Mouse (Mus musculus) kidney, postnatal 0 days (tissue): ENCODE results near the gene Trim3. TPM values are rescaled to one million over a fixed set of nuclear protein-coding genes. Genes with fewer than 3 reads are reported as not detected.

Experiments
- ATAC-seq: fragments of 200-750 bp; cut with Nextera tagmentation; replicated peaks from 2 replicates; pipeline ENCODE4 v1.8.0; 2017; ENCODE audit warnings: low read depth, moderate number of reproducible peaks, moderate TSS enrichment, moderate library complexity; ENCODE audit not compliant: low FRiP score
- DNase-seq: peaks from one replicate; pipeline ENCODE4 v3.0.0-alpha.2; 2016; ENCODE audit warnings: low spot score
- H3K27ac ChIP-seq: fragments of 300-500 bp; sonication (generic); 2 replicates; pipeline ENCODE4 v1.5.1; 2014; ENCODE audit warnings: mild to moderate bottlenecking
- H3K27me3 ChIP-seq: fragments of 300-500 bp; sonication (generic); 2 replicates; pipeline ENCODE4 v1.6.1; 2014; ENCODE audit warnings: low read length, mixed read lengths; ENCODE audit not compliant: insufficient read depth
- H3K36me3 ChIP-seq: fragments of 300-500 bp; sonication (generic); 2 replicates; pipeline ENCODE4 v1.6.1; 2014; ENCODE audit warnings: low read length, mixed read lengths; ENCODE audit not compliant: insufficient read depth
- H3K4me1 ChIP-seq: fragments of 300-500 bp; sonication (generic); replicated peaks from 2 replicates; pipeline ENCODE4 v1.6.1; 2014; ENCODE audit warnings: antibody characterized with exemption, low read length, mixed read lengths; ENCODE audit not compliant: insufficient read depth
- H3K4me2 ChIP-seq: fragments of 300-500 bp; sonication (generic); 2 replicates; pipeline ENCODE4 v1.6.1; 2014; ENCODE audit warnings: mild to moderate bottlenecking, low read length, moderate library complexity, mixed read lengths
- H3K4me3 ChIP-seq: fragments of 300-500 bp; sonication (generic); replicated peaks from 2 replicates; pipeline ENCODE4 v1.5.1; 2014; ENCODE audit warnings: low read depth, low read length
- H3K9ac ChIP-seq: fragments of 300-500 bp; sonication (generic); 2 replicates; pipeline ENCODE4 v1.6.1; 2014; ENCODE audit warnings: low read depth, low read length
- H3K9me3 ChIP-seq: fragments of 300-500 bp; sonication (generic); replicated peaks from 2 replicates; pipeline ENCODE4 v1.6.1; 2016; ENCODE audit warnings: low read length, inconsistent platforms, mixed read lengths
- CTCF ChIP-seq: IDR thresholded peaks from 2 replicates; pipeline ENCODE4 v1.5.1; 2016; ENCODE audit warnings: antibody characterized with exemption, low read depth, mild to moderate bottlenecking, moderate library complexity
- WGBS: fragments of 180-500 bp; shearing (Covaris S2); extraction: QIAGEN DNeasy Blood & Tissue Kit; methylation state at CpG from one replicate; pipeline ENCODE4 v1.1.7; 2014; 5-methylcytosine and 5-hydroxymethylcytosine counted together
- polyA plus RNA-seq: library from polyadenylated mRNA; unstranded; fragments of >200 nt; fragmentation: Nextera tagmentation; extraction: Ambion mirVana; gene quantifications from 2 replicates; pipeline ENCODE4 v1.2.1, GENCODE M21; 2015

Trim3 gene
- polyA plus RNA-seq, 1 experiment from 2014 or later, result 24.8 TPM

DNA sequence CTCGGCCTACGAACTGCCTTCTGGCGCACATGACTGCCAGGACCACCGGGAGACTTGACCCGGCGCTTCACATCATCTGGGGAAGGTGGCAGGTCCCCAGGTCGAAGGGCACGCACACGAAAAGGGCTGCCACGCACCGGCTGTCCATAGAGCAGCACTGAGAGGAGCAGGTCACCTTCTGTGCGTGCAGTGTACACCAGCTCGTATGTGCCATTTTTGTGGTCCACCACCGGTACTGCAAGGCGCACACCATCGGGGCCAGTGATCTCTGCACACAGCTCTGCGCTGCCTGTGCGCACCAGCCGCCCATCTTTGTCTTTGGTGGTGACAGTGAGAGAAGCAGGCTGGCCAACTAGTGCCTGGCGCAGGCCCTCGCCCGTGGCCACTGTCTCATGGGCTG, 15.6 kb downstream of the Trim3 start:
- no peak for TF ChIP-seq CTCF
- Histone ChIP-seq H3K4me1 (no peaks in the 10 kb centered on the region), H3K4me2 (no peak overlapping the region), H3K27me3 (no peaks in the 10 kb centered on the region), H3K9me3 (no peaks in the 10 kb centered on the region), H3K4me3 (no peak overlapping the region), H3K9ac (no peak overlapping the region), H3K36me3 (peaks cover 47% of the 10 kb centered on the region), H3K27ac (no peak overlapping the region)
- ATAC-seq (no peak), DNase-seq (no peak)
- 96% methylated on average over 22 of the region's 22 CpGs for WGBS

DNA sequence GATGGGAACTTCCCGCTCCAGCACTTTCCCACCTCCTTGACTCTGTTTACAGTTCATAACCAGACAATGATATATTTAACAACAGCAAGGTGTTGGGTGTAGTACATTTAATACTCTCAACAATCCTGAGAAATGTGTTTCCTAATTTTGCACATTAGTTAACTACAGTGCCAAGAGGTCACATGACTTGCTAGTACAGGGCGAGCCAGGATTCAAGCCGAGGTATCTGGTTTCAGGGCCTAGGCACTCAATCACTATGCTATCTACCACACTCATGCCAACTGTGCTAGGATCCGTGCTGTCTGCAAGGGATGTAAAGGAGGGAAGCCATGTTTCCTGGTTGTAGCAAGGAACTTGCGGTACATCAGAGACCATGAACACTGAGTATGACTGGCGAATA, 16.8 kb downstream of the Trim3 start:
- peaks cover 59% of the 10 kb centered on the region for H3K36me3 ChIP-seq
- DNase-seq (no peak), ATAC-seq (no peak)
- WGBS, result 68% methylated on average over 6 of the region's 6 CpGs
- TF ChIP-seq CTCF, result no peak
- H3K9ac ChIP-seq, result no peak overlapping the region
- no peak overlapping the region for H3K4me3 ChIP-seq
- no peak overlapping the region for H3K4me2 ChIP-seq
- H3K9me3 ChIP-seq, result no peaks in the 10 kb centered on the region
- no peaks in the 10 kb centered on the region for H3K4me1 ChIP-seq
- no peaks in the 10 kb centered on the region for H3K27me3 ChIP-seq
- H3K27ac ChIP-seq, result no peak overlapping the region

DNA sequence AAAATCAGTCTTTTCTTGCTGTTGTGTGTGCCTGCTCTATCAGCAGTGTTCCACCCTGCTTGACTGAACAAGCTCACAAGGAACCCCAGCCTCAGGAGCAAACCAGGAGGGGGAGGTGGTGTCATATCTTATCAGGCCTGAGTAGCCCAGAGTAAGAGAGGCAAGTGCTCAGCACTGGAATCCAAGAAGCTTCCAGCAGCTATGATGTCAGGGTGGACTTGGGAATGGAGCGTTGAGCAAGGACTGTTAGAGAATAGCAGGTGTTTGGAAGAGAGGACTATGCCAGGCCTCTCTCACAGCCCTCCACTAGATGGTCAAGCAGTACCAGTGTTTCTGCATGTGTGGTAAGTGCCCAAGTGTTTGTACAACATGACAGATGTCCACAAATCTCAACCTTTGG, 17.7 kb downstream of the Trim3 start:
- no peak overlapping the region for H3K9ac ChIP-seq
- H3K4me3 ChIP-seq, result no peak overlapping the region
- ATAC-seq (no peak), DNase-seq (no peak)
- no peaks in the 10 kb centered on the region for H3K9me3 ChIP-seq
- H3K36me3 ChIP-seq, result peaks cover 68% of the 10 kb centered on the region
- H3K4me1 ChIP-seq, result no peaks in the 10 kb centered on the region
- H3K4me2 ChIP-seq, result no peak overlapping the region
- 68% methylated on average over 1 of the region's 1 CpGs for WGBS
- TF ChIP-seq CTCF, result no peak
- no peaks in the 10 kb centered on the region for H3K27me3 ChIP-seq
- H3K27ac ChIP-seq, result no peak overlapping the region

DNA sequence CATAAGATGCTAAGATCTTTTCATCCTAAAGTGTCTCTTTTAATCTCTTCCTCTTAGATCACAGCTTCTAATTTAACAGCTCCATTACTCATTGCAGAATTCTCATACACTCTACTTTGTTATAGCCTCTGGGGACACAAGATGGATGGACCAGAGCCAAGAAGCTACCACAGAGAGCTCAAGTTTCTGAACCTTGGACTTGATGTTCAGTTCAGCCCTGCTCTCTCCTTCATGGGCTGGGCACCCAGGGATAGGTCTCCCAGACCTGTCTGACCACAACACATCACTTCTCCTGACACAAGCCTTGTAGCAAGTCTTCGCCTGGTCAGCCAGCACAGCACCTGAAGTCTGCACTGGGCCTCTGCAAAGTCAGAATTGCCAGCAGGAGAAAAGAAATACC, 19.0 kb downstream of the Trim3 start:
- no peak for TF ChIP-seq CTCF
- no peak overlapping the region for H3K4me3 ChIP-seq
- H3K9me3 ChIP-seq, result no peaks in the 10 kb centered on the region
- no peak overlapping the region for H3K9ac ChIP-seq
- DNase-seq (no peak), ATAC-seq (no peak)
- WGBS, result 91% methylated on average over 1 of the region's 1 CpGs
- no peak overlapping the region for H3K27ac ChIP-seq
- H3K4me1 ChIP-seq, result no peaks in the 10 kb centered on the region
- peaks cover 70% of the 10 kb centered on the region for H3K36me3 ChIP-seq
- H3K4me2 ChIP-seq, result no peak overlapping the region
- no peaks in the 10 kb centered on the region for H3K27me3 ChIP-seq

DNA sequence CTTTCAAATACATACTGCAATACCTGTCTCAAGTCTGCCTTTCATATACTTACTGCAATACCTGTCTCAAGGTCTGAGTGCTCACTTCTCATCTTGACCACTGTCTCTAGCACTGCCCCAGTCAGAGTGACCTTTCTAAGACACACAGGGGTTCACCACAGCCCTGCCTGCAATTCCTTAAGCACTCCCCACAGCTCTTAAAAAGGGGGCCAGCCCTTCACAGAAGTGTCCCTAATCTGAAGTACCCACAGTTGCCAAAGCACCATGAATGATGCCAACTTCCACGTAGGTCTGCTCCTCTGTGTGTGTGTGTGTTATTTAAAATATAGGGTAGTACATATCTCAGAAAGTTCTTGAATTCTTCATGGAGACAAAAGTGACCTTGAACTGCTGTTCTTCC, 21.6 kb downstream of the Trim3 start:
- Histone ChIP-seq H3K36me3 (peaks cover 48% of the 10 kb centered on the region), H3K4me2 (no peak overlapping the region), H3K9me3 (no peaks in the 10 kb centered on the region), H3K9ac (no peak overlapping the region), H3K27me3 (no peaks in the 10 kb centered on the region), H3K27ac (no peak overlapping the region), H3K4me1 (no peaks in the 10 kb centered on the region), H3K4me3 (no peak overlapping the region)
- 93% methylated on average over 1 of the region's 1 CpGs for WGBS
- ATAC-seq (no peak), DNase-seq (no peak)
- no peak for TF ChIP-seq CTCF

DNA sequence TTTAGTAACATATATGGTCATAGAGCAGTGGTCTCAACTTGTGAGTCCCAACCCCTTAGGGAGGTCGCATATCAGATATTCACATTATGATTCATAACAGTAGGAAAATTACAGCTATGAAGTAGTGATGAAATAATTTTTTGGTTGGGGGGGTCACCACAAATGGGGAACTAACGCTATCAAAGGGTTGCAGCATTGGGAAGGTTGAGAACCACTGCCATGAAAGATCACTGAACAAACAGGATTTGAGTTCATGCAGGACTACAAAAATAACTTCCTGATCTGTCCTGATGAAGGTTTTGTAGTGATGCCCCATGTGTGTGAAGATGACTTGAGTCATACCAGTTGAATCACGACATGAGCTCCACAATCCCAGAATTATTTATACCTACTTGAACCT, 24.9 kb downstream of the Trim3 start:
- Histone ChIP-seq H3K4me3 (no peak overlapping the region), H3K27ac (no peak overlapping the region), H3K9me3 (no peaks in the 10 kb centered on the region), H3K9ac (no peak overlapping the region), H3K4me1 (no peaks in the 10 kb centered on the region), H3K36me3 (peaks cover 37% of the 10 kb centered on the region), H3K4me2 (no peak overlapping the region), H3K27me3 (no peaks in the 10 kb centered on the region)
- ATAC-seq (no peak), DNase-seq (no peak)
- 86% methylated on average over 3 of the region's 3 CpGs for WGBS
- TF ChIP-seq CTCF, result no peak

DNA sequence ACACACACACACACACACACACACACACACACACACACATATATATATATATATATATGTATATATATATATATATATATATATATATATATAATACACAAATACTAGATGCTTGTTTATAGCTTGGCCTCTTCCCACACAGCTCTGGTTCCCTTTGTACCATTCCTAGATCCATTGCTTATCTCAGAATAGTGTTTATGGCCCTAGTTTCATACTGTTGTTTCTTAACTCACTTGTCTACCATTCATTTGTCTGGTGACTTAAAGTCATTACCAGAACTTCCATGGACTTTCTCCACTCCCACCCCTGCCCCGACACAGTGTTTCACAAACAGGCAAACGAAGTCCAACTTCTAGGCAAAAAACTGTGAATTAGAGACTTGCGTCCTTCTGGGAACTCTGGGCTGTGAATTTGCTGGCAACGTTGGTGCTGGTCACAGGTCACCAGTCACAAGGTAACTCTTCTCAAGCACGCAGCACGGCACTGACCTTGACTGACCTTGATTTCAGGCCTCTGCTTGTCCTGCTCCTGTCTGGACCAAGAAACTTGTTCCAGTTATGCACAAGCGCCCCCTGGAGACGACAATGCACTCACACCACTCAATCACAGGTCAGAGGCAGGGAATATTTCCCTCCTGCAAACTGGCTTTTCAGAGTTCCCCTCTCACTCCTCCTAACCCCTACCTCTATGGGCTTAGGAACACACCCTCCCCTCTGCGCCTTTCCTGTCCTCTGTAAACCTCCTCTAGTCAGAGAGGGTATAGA, 30.3 kb downstream of the Trim3 start:
- no peak overlapping the region for H3K4me2 ChIP-seq
- no peak overlapping the region for H3K9ac ChIP-seq
- TF ChIP-seq CTCF, result peak; percentile 85
- no peaks in the 10 kb centered on the region for H3K9me3 ChIP-seq
- WGBS, result 27% methylated on average over 9 of the region's 9 CpGs
- H3K4me1 ChIP-seq, result no peaks in the 10 kb centered on the region
- H3K4me3 ChIP-seq, result no peak overlapping the region
- no peak overlapping the region for H3K27ac ChIP-seq
- ATAC-seq (peak; percentile 87), DNase-seq (peak; percentile 77)
- no peaks in the 10 kb centered on the region for H3K27me3 ChIP-seq
- no peaks in the 10 kb centered on the region for H3K36me3 ChIP-seq
